Mouse (Mus musculus): ENCODE measurements around the gene Trip13.

Gene Trip13

GRCm38 (mm10) chr13:73937321-73938176, at the start of gene Trip13, which contains the start of gene Brd9:
Gene Trip13 (minus strand): TSS chr13:73937784.
Gene Brd9 (plus strand): TSS chr13:73937811.
- DNase-seq (ENCODE audit: low read depth, low spot score): peak; percentile 90

DNA sequence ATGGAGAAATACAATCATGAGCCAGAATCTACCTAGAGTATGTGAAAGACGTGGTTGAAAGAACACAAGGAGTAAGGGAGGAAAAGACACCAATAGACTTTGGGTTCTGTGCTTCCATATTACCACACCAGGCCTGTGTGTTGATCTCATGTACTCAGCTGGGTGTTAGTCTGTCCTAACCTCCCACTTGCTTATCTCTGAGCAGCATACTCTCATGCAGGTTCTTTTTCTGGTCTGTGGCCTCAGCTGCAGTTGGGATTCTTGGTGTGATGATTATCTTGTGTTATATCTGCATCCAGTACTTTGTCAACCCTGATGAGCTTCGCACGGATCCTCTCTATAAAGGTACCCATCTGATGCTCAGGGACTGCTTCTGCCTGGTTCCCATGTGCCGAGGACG, 39.4 kb upstream of the Trip13 start:
- no peak for DNase-seq (ENCODE audit: low read depth, low spot score)

GRCm38 (mm10) chr13:73974523-73974922, 36.9 kb upstream of the Trip13 start:
- no peak for DNase-seq (ENCODE audit: low read depth, low spot score)

GRCm38 (mm10) chr13:73970545-73971448, 33.2 kb upstream of the Trip13 start:
- peak; percentile 83 for DNase-seq (ENCODE audit: low read depth, low spot score)

DNA sequence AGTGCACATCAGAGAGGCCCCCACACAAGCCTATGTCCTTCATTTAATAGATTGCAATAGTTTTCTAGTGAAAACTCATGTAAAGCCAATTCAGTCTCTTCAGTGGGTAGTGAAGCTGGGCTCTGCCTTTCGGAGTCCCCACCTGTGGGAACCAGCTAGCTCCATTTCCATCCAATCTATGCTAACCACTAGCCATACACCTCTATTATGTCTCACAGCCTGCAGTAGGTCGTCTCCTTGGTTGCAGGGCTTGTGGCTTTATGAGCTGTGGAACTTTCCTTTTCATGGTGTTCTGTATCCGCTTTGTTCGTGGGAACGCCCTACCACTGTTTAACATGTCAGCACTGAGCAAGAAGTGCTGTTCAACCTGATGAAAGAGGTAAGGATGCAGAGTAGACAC, 26.0 kb upstream of the Trip13 start, which contains the start of gene Zdhhc11:
Zdhhc11 (plus strand) TSS at position 301 of the 400 bp plus-strand sequence.
- DNase-seq (ENCODE audit: low read depth, low spot score): no peak

GRCm38 (mm10) chr13:73961177-73961576, 23.6 kb upstream of the Trip13 start:
- peak; percentile 56 for DNase-seq (ENCODE audit: low read depth, low spot score)

DNA sequence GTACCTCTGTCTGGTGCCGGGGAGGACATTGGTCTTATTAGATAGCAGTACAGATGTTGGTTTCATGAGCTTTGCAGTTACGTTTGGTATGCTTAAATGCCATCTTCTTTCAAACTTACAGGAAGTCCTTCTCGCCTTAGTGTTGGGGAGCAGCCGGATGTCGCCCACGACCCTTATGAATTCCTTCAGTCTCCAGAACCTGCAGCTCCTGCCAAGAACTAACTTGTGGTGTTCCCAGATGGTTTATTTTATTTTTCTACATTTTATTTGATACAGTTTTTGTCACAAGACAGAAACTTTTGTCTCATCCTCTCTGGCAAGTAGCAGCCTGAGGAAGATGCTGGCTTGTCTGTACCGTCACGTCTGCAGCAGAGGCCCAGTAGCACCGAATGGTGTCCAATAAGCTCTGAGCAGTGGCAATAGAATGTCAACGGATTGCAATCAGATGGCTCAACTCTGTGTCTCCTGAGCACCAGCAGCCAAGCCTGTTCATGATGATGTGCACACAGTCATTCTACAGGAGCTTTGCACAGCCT, 22.6 kb upstream of the Trip13 start:
- DNase-seq (ENCODE audit: low read depth, low spot score): peak; percentile 81

- no peak for DNase-seq (ENCODE audit: low read depth, low spot score)
Measured at GRCm38 (mm10) chr13:73955531-73955930, 17.9 kb upstream of the Trip13 start.

DNA sequence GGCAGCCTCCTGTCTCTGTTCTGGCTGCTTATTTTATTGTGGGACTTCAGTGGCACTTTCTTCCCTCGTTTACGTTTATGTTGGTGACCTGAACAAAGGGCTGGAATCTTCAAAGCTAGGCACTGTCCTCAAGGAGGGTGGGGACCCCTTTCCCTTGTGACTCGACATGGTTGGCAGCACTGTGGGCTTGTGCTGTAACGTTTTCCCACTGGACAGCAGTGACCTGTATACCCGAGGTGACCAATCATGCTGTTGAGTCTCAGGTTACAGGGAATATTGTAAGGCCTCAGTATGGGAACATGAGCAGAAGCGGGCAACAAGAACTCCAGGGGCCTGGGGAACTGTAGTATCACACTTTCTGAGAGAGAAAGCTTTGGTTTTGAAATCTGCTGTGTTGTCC, 17.1 kb upstream of the Trip13 start:
- DNase-seq (ENCODE audit: low read depth, low spot score): no peak

DNA sequence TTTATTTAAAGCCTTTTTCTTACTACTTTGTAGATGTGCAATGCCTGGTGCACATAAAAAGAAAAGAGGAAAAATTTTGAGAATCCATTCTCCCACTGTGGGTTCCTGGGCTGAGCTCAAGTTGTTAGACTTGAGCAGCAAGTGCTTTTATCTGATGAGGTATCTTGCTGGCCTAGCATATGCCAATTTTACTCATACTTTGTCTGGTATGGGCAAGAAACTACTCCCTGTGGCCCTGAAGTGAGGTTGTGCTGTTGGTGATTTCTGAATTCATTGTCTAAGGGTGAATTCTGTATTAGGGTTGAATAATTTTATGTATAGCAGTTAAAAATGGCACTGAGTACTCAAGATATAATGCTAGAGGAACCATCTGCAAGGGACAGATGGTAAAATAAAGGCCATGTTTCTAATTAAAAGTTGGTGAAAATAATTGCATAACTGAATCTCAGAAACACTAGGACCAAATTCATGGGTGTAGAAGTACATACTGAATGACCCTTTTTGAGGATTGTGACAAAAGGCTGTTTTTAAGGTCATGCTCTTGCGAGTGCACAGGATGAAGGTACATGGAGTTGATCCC, 16.1 kb upstream of the Trip13 start:
- peak; percentile 49 for DNase-seq (ENCODE audit: low read depth, low spot score)

- DNase-seq (ENCODE audit: low read depth, low spot score): no peak
Measured at GRCm38 (mm10) chr13:73944606-73945005, 7.0 kb upstream of the Trip13 start.

GRCm38 (mm10) chr13:73939101-73939500, 1.5 kb upstream of the Trip13 start:
- no peak for DNase-seq (ENCODE audit: low read depth, low spot score)

GRCm38 (mm10) chr13:73938177-73938560, 585 bp upstream of the Trip13 start:
- peak; percentile 31 for DNase-seq (ENCODE audit: low read depth, low spot score)

GRCm38 (mm10) chr13:73936938-73937320, 655 bp downstream of the Trip13 start:
- DNase-seq (ENCODE audit: low read depth, low spot score): no peak

DNA sequence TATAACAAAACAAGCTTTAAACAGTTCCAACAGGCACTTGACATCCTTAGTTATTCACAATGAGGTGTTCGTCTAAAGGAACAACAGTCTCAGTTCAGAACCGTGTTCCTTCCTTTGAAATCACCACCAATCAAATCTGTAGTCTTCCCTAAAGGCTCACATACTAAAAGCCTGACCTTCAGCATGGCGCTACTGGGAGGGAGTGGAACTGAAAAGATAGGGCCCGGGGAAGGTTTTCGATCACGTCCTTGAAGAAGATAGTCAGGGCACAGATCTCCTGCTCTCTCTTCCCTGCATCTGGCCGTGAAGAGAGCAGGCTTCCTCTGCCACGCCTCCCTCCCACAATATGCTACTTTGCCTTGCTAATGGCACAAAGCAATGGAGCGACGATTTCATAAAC, 5.4 kb downstream of the Trip13 start:
- no peak for DNase-seq (ENCODE audit: low read depth, low spot score)

- no peak for DNase-seq (ENCODE audit: low read depth, low spot score)
Measured at GRCm38 (mm10) chr13:73913066-73913465, 24.5 kb downstream of the Trip13 start.

DNA sequence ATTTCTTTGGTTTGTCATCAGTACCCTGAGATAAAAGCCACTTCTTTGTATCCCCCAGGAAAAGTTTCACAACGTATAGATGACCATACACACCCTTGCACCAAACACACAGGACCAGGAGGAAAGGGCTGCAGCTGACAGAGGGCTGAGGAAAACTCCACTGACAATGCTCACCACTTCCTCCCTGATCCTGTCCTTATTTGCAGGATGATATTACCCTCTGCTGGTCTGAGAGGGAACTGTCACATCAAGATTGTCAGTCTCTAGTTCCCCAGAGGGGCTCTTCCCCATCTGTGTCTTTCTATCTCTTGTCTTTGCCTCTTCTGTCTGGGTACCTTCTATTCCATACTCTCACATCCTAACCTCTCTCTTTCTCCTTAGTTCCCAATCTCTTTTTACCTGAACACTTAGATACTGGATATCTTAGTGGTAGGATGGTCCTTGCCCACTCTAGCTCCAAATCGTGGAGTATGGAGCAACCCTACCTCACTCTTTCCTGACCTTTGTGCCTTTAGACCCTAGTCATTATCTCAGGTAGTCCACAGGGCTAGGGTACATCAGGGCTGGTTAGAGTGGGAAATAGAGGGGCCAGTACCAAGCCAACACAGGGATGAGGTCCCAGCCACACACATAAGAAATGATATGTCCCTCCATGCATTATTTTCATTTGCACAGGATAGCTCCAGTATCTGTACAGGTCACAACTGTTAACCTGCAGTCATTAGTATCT, 29.7 kb downstream of the Trip13 start:
- peak; percentile 66 for DNase-seq (ENCODE audit: low read depth, low spot score)

DNA sequence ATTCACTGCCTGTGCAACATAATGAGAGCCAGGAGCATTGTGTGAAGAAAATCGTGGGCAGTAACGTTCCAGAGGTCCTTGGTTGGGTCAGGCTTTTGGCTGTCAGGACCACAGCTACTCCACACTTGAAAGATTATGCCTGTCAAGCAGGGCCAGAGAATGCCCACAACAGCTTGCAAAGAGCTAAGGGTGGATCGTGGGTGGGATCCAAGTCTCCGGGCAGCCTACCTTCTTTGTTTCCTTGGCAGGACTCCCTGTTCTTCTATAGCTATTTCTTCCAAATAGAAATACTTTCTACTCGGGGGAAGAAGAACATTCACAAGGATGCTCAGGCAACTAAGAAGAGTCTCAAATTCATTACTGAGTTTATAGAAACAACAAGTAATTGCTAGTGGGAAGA, 30.4 kb downstream of the Trip13 start:
- peak; percentile 17 for DNase-seq (ENCODE audit: low read depth, low spot score)

DNA sequence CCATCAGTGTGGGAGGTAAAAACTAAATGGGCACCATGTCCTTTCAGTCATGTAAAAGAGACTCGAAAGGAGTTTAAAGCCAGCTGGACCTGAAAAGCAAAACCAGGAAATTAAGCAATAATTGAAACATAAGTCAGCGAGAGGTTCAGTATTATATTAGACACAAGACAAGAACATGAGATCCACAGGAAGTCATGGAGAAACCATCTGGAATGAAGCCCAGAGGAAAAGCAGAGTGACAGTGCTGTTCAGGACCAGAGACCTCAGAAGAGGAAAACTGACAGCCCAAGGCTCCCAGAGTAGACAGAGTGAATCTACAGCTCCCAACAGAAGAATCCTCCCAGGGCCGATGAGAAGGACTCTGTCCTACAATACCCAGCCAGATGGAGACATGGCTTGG, 40.0 kb downstream of the Trip13 start:
- DNase-seq (ENCODE audit: low read depth, low spot score): no peak

- no peak for DNase-seq (ENCODE audit: low read depth, low spot score)
Measured at GRCm38 (mm10) chr13:73892493-73893178, 44.9 kb downstream of the Trip13 start.

Measured in brain, adult 2 months (tissue).